Mouse (Mus musculus) mature B cell (primary cell): Measurements from ENCODE around the gene Rccd1.

ENCODE experiments used
- in situ Hi-C: fragments of 300-500 bp; cut with MboI; formaldehyde crosslinking; loops from 2 replicates; pipeline ENCODE4 v1.14.3; 2019

The Rccd1 gene

GRCm38 (mm10) chr7:80299568-80299967 is 24.7 kb downstream of the Rccd1 start:
- in situ Hi-C loops, result no loop called here

GRCm38 (mm10) chr7:80298754-80299153 is 25.5 kb downstream of the Rccd1 start:
- in situ Hi-C loops, result no loop called here

- in situ Hi-C loops, result no loop called here
Measured at GRCm38 (mm10) chr7:80297041-80297440, 27.2 kb downstream of the Rccd1 start.

GRCm38 (mm10) chr7:80296462-80296861 is 27.8 kb downstream of the Rccd1 start:
- in situ Hi-C loops, result no loop called here

GRCm38 (mm10) chr7:80294764-80295648 is 29.2 kb downstream of the Rccd1 start:
- in situ Hi-C loops, result no loop called here

GRCm38 (mm10) chr7:80294062-80294763 is 30.0 kb downstream of the Rccd1 start, which contains the start of gene Prc1:
Gene Prc1, plus strand, starts transcription at chr7:80294450.
- in situ Hi-C loops, result no loop called here

- in situ Hi-C loops, result no loop called here
Measured at GRCm38 (mm10) chr7:80287736-80288135, 36.5 kb downstream of the Rccd1 start.

- in situ Hi-C loops, result no loop called here
Measured at GRCm38 (mm10) chr7:80285725-80286124, 38.5 kb downstream of the Rccd1 start.

- in situ Hi-C loops, result no loop called here
Measured at GRCm38 (mm10) chr7:80284391-80284790, 39.9 kb downstream of the Rccd1 start.

- in situ Hi-C loops, result no loop called here
Measured at GRCm38 (mm10) chr7:80283226-80283918, 40.9 kb downstream of the Rccd1 start.

GRCm38 (mm10) chr7:80281646-80282045 is 42.6 kb downstream of the Rccd1 start:
- in situ Hi-C loops, result no loop called here

GRCm38 (mm10) chr7:80280998-80281397 is 43.3 kb downstream of the Rccd1 start:
- in situ Hi-C loops, result no loop called here

- in situ Hi-C loops, result no loop called here
Measured at GRCm38 (mm10) chr7:80280032-80280431, 44.2 kb downstream of the Rccd1 start.

- in situ Hi-C loops, result no loop called here
Measured at GRCm38 (mm10) chr7:80276374-80276773, 47.9 kb downstream of the Rccd1 start.

- in situ Hi-C loops, result no loop called here
Measured at GRCm38 (mm10) chr7:80273456-80273855, 50.8 kb downstream of the Rccd1 start.

GRCm38 (mm10) chr7:80269751-80270255 is 54.5 kb downstream of the Rccd1 start:
- in situ Hi-C loops, result no loop called here

- in situ Hi-C loops, result no loop called here
Measured at GRCm38 (mm10) chr7:80268897-80269750, 55.1 kb downstream of the Rccd1 start, which contains the start of gene Vps33b. Gene Vps33b, plus strand, starts transcription at chr7:80269649.

- in situ Hi-C loops, result no loop called here
Measured at GRCm38 (mm10) chr7:80267764-80268163, 56.5 kb downstream of the Rccd1 start.

GRCm38 (mm10) chr7:80264606-80265005 is 59.6 kb downstream of the Rccd1 start:
- in situ Hi-C loops, result no loop called here

- in situ Hi-C loops, result no loop called here
Measured at GRCm38 (mm10) chr7:80261372-80261990, 62.8 kb downstream of the Rccd1 start.
